Mouse (Mus musculus) limb, embryonic 10.5 days (tissue): ENCODE data around the gene Strn4. TPM values are rescaled to one million over a fixed set of nuclear protein-coding genes. Genes with fewer than 3 reads are reported as not detected.

Experiments
- DNase-seq: peaks from one replicate; pipeline ENCODE4 v3.0.0-alpha.2; 2017; ENCODE audit warnings: low spot score
- H3K27ac ChIP-seq: fragments of 300-500 bp; sonication (generic); 2 replicates; pipeline ENCODE4 v1.5.1; 2016; ENCODE audit warnings: mild to moderate bottlenecking
- H3K27me3 ChIP-seq: fragments of 300-500 bp; sonication (generic); 2 replicates; pipeline ENCODE4 v1.6.1; 2016; ENCODE audit warnings: low read depth, mild to moderate bottlenecking; ENCODE audit not compliant: poor library complexity, severe bottlenecking
- H3K36me3 ChIP-seq: fragments of 300-500 bp; sonication (generic); 2 replicates; pipeline ENCODE4 v1.6.1; 2016; ENCODE audit warnings: mild to moderate bottlenecking, moderate library complexity
- H3K4me1 ChIP-seq: fragments of 300-500 bp; sonication (generic); 2 replicates; pipeline ENCODE4 v1.6.1; 2016
- H3K4me3 ChIP-seq: fragments of 300-500 bp; sonication (generic); 2 replicates; pipeline ENCODE4 v1.5.1; 2016; ENCODE audit warnings: mild to moderate bottlenecking, moderate library complexity
- H3K9me3 ChIP-seq: fragments of 300-500 bp; sonication (generic); replicated peaks from 2 replicates; pipeline ENCODE4 v1.6.1; 2016; ENCODE audit warnings: mild to moderate bottlenecking
- WGBS: fragments of 180-500 bp; shearing (Covaris S2); methylation state at CpG from one replicate; pipeline ENCODE4 v1.1.7; 2016; 5-methylcytosine and 5-hydroxymethylcytosine counted together
- polyA plus RNA-seq: library from polyadenylated mRNA; unstranded; fragments of >200 nt; fragmentation: Nextera tagmentation; extraction: Ambion mirVana; gene quantifications from 2 replicates; pipeline ENCODE4 v1.2.1, GENCODE M21; 2016

Gene Strn4
- polyA plus RNA-seq, 1 experiment from 2014 or later: 145 TPM

- peaks cover 44% of the 10 kb centered on the region for H3K36me3 ChIP-seq
- peak overlapping the region; percentile 96 for H3K27ac ChIP-seq
- H3K27me3 ChIP-seq: no peaks in the 10 kb centered on the region
- no peaks in the 10 kb centered on the region for H3K9me3 ChIP-seq
- peaks cover 43% of the 10 kb centered on the region for H3K4me1 ChIP-seq
- no peak for DNase-seq
- under 1% methylated on average over 42 of the region's 42 CpGs for WGBS
- peak overlapping the region; percentile 94 for H3K4me3 ChIP-seq
Observed at GRCm38 (mm10) chr7:16875326-16875725, 59.6 kb downstream of the Strn4 start.

GRCm38 (mm10) chr7:16876006-16876405 lies 60.3 kb downstream of the Strn4 start:
- Histone ChIP-seq H3K36me3 (peaks cover 44% of the 10 kb centered on the region), H3K4me3 (peak overlapping the region; percentile 94), H3K4me1 (peaks cover 43% of the 10 kb centered on the region), H3K9me3 (no peaks in the 10 kb centered on the region), H3K27me3 (no peaks in the 10 kb centered on the region), H3K27ac (peak overlapping the region; percentile 96)
- WGBS: 1% methylated on average over 11 of the region's 11 CpGs
- DNase-seq: peak; percentile 58

- Histone ChIP-seq H3K4me1 (peaks cover 47% of the 10 kb centered on the region), H3K27me3 (no peaks in the 10 kb centered on the region), H3K27ac (peak overlapping the region; percentile 96), H3K4me3 (peak overlapping the region; percentile 94), H3K36me3 (peaks cover 44% of the 10 kb centered on the region), H3K9me3 (no peaks in the 10 kb centered on the region)
- peak; percentile 97 for DNase-seq
- under 1% methylated on average over 13 of the region's 13 CpGs for WGBS
Observed at GRCm38 (mm10) chr7:16876608-16877007, 60.9 kb downstream of the Strn4 start.

- no peaks in the 10 kb centered on the region for H3K9me3 ChIP-seq
- no peaks in the 10 kb centered on the region for H3K27me3 ChIP-seq
- H3K4me3 ChIP-seq: no peak overlapping the region
- 91% methylated on average over 3 of the region's 3 CpGs for WGBS
- 0 out of 2 replicates have a peak overlapping the region, but pooled peaks have one; percentile 96 for H3K27ac ChIP-seq
- no peak for DNase-seq
- peaks cover 47% of the 10 kb centered on the region for H3K4me1 ChIP-seq
- H3K36me3 ChIP-seq: peaks cover 45% of the 10 kb centered on the region
Observed at GRCm38 (mm10) chr7:16877717-16878116, 62.0 kb downstream of the Strn4 start.

GRCm38 (mm10) chr7:16879796-16880547 lies 64.3 kb downstream of the Strn4 start:
- peak; percentile 88 for DNase-seq
- Histone ChIP-seq H3K27me3 (peaks cover 12% of the 10 kb centered on the region; the same call in 1 of the 2 replicates), H3K9me3 (peaks cover 4% of the 10 kb centered on the region), H3K36me3 (peaks cover 67% of the 10 kb centered on the region), H3K4me1 (peaks cover 54% of the 10 kb centered on the region), H3K27ac (peak overlapping the region; percentile 96), H3K4me3 (peak overlapping the region; percentile 30)
- WGBS: 19% methylated on average over 9 of the region's 9 CpGs

- H3K27ac ChIP-seq: peak overlapping the region; percentile 96
- WGBS: 17% methylated on average over 5 of the region's 5 CpGs
- peaks cover 9% of the 10 kb centered on the region for H3K9me3 ChIP-seq
- peaks cover 74% of the 10 kb centered on the region for H3K36me3 ChIP-seq
- no peak for DNase-seq
- peaks cover 56% of the 10 kb centered on the region for H3K4me1 ChIP-seq
- peak overlapping the region; percentile 30 for H3K4me3 ChIP-seq
- peaks cover 19% of the 10 kb centered on the region for H3K27me3 ChIP-seq
Observed at GRCm38 (mm10) chr7:16880615-16881014, 64.9 kb downstream of the Strn4 start.

- 94% methylated on average over 6 of the region's 6 CpGs for WGBS
- Histone ChIP-seq H3K4me3 (no peak overlapping the region), H3K9me3 (peaks cover 18% of the 10 kb centered on the region), H3K27me3 (peaks cover 31% of the 10 kb centered on the region), H3K4me1 (peaks cover 39% of the 10 kb centered on the region), H3K27ac (no peak overlapping the region), H3K36me3 (peaks cover 93% of the 10 kb centered on the region)
- DNase-seq: no peak
Observed at GRCm38 (mm10) chr7:16883162-16883561, 67.5 kb downstream of the Strn4 start.

- H3K27ac ChIP-seq: peak overlapping the region; percentile 15; the same call in 1 of the 2 replicates
- H3K9me3 ChIP-seq: peaks cover 18% of the 10 kb centered on the region
- peaks cover 91% of the 10 kb centered on the region for H3K36me3 ChIP-seq
- peaks cover 31% of the 10 kb centered on the region for H3K27me3 ChIP-seq
- 54% methylated on average over 4 of the region's 4 CpGs for WGBS
- DNase-seq: no peak
- H3K4me3 ChIP-seq: no peak overlapping the region
- peaks cover 38% of the 10 kb centered on the region for H3K4me1 ChIP-seq
Observed at GRCm38 (mm10) chr7:16884334-16884733, 68.6 kb downstream of the Strn4 start.

- Histone ChIP-seq H3K9me3 (peaks cover 18% of the 10 kb centered on the region), H3K4me1 (peaks cover 32% of the 10 kb centered on the region), H3K4me3 (peak overlapping the region; percentile 29), H3K27me3 (peaks cover 31% of the 10 kb centered on the region), H3K27ac (peak overlapping the region; percentile 80), H3K36me3 (peaks cover 92% of the 10 kb centered on the region)
- WGBS: 25% methylated on average over 95 of the region's 95 CpGs
- no peak for DNase-seq
Observed at GRCm38 (mm10) chr7:16885271-16885776, 69.6 kb downstream of the Strn4 start.

GRCm38 (mm10) chr7:16885905-16886304 lies 70.2 kb downstream of the Strn4 start:
- H3K9me3 ChIP-seq: peaks cover 18% of the 10 kb centered on the region
- DNase-seq: no peak
- peaks cover 32% of the 10 kb centered on the region for H3K4me1 ChIP-seq
- peak overlapping the region; percentile 80 for H3K27ac ChIP-seq
- H3K4me3 ChIP-seq: peak overlapping the region; percentile 29
- peaks cover 88% of the 10 kb centered on the region for H3K36me3 ChIP-seq
- 49% methylated on average over 59 of the region's 59 CpGs for WGBS
- H3K27me3 ChIP-seq: peaks cover 31% of the 10 kb centered on the region

Other genes with a start within 250 kb of the Strn4 start
- gene Arhgap35, start 200.9 kb upstream of the Strn4 start, polyA plus RNA-seq: 32.4 and 35.1 TPM in 2 replicates
- not detected in 2 replicates for gene Ceacam15, start 140.2 kb upstream of the Strn4 start, polyA plus RNA-seq
- gene Ceacam9, start 94.0 kb upstream of the Strn4 start, polyA plus RNA-seq: not detected in 2 replicates
- 250 and 252 TPM in 2 replicates for gene Ap2s1, start 77.5 kb upstream of the Strn4 start, polyA plus RNA-seq
- 48.3 and 48.7 TPM in 2 replicates for gene Slc1a5, start 34.5 kb upstream of the Strn4 start, polyA plus RNA-seq
- gene Fkrp, start 843 bp downstream of the Strn4 start, polyA plus RNA-seq: 27.2 and 33.1 TPM in 2 replicates
- gene Prkd2, start 27.0 kb downstream of the Strn4 start, polyA plus RNA-seq: 15.0 and 15.6 TPM in 2 replicates
- 7.0 and 8.2 TPM in 2 replicates for gene Dact3, start 59.4 kb downstream of the Strn4 start, polyA plus RNA-seq
- 15.4 and 18.5 TPM in 2 replicates for gene Gng8, start 75.9 kb downstream of the Strn4 start, polyA plus RNA-seq
- 0.18 and 0.43 TPM in 2 replicates for gene Ptgir, start 90.6 kb downstream of the Strn4 start, polyA plus RNA-seq
- gene Calm3, start 108.2 kb downstream of the Strn4 start, polyA plus RNA-seq: 127 and 134 TPM in 2 replicates
- 2.6 and 5.7 TPM in 2 replicates for gene Pnmal2, start 128.8 kb downstream of the Strn4 start, polyA plus RNA-seq
- 0.79 and 1.5 TPM in 2 replicates for gene Pnmal1, start 143.8 kb downstream of the Strn4 start, polyA plus RNA-seq
- gene Gm42372, start 167.2 kb downstream of the Strn4 start, polyA plus RNA-seq: 0.96 and 0.98 TPM in 2 replicates
- gene Ccdc8, start 176.8 kb downstream of the Strn4 start, polyA plus RNA-seq: 13.7 and 13.8 TPM in 2 replicates
- gene Ppp5c, start 212.0 kb downstream of the Strn4 start, polyA plus RNA-seq: 149 and 158 TPM in 2 replicates
- 5.9 and 7.4 TPM in 2 replicates for gene Hif3a, start 246.5 kb downstream of the Strn4 start, polyA plus RNA-seq